Mouse (Mus musculus) embryonic facial prominence, embryonic 10.5 days (tissue): Measurements from ENCODE around the gene Hmces. TPM values are rescaled to one million over a fixed set of nuclear protein-coding genes. Genes with fewer than 3 reads are reported as not detected.

Experiments
- microRNA-seq: library from miRNA; unstranded; fragments of <30 nt; microRNA quantifications from one replicate; pipeline ENCODE4, GENCODE M21; 2017
- polyA plus RNA-seq: library from polyadenylated mRNA; unstranded; fragments of >200 nt; fragmentation: Nextera tagmentation; extraction: Ambion mirVana; gene quantifications from 2 replicates; pipeline ENCODE4 v1.2.1, GENCODE M21; 2016

Hmces gene
- polyA plus RNA-seq, 1 experiment from 2014 or later: 67.1 TPM

Small RNAs within 50 kb of the gene (microRNA-seq; reads per million reads assigned to microRNA genes)
- 3.0 reads per million, percentile 2 among the genes with 10 or more reads in this experiment for gene Gm47286

Other genes with a start within 250 kb of the Hmces start
- gene Aplf, start 241.7 kb upstream of the Hmces start, polyA plus RNA-seq: 12.9 and 13.1 TPM in 2 replicates
- 0.61 and 1.4 TPM in 2 replicates for gene Efcc1, start 183.1 kb upstream of the Hmces start, polyA plus RNA-seq
- 2.6 TPM in 2 replicates for gene Gp9, start 135.9 kb upstream of the Hmces start, polyA plus RNA-seq
- gene Rab43, start 101.8 kb upstream of the Hmces start, polyA plus RNA-seq: 4.1 and 5.5 TPM in 2 replicates
- gene Gm45140, start 78.1 kb upstream of the Hmces start, polyA plus RNA-seq: 2.8 and 3.2 TPM in 2 replicates
- gene Isy1, start 75.1 kb upstream of the Hmces start, polyA plus RNA-seq: 69.4 and 69.8 TPM in 2 replicates
- gene Cnbp, start 62.8 kb upstream of the Hmces start, polyA plus RNA-seq: 1,409 and 1,454 TPM in 2 replicates
- 157 and 159 TPM in 2 replicates for gene Copg1, start 26.1 kb upstream of the Hmces start, polyA plus RNA-seq
- 29.2 and 35.8 TPM in 2 replicates for gene H1fx, start 67.7 kb downstream of the Hmces start, polyA plus RNA-seq
- 206 and 207 TPM in 2 replicates for gene Rab7, start 131.3 kb downstream of the Hmces start, polyA plus RNA-seq
- 302 and 327 TPM in 2 replicates for gene Rpn1, start 170.5 kb downstream of the Hmces start, polyA plus RNA-seq